Mouse (Mus musculus): ENCODE results near the gene Eloa.
"Not testable (repeated sequence)": the region's sequence is repeated elsewhere in the genome, so short reads cannot be mapped to it uniquely, and the experiment has no call there.

Eloa gene

DNA sequence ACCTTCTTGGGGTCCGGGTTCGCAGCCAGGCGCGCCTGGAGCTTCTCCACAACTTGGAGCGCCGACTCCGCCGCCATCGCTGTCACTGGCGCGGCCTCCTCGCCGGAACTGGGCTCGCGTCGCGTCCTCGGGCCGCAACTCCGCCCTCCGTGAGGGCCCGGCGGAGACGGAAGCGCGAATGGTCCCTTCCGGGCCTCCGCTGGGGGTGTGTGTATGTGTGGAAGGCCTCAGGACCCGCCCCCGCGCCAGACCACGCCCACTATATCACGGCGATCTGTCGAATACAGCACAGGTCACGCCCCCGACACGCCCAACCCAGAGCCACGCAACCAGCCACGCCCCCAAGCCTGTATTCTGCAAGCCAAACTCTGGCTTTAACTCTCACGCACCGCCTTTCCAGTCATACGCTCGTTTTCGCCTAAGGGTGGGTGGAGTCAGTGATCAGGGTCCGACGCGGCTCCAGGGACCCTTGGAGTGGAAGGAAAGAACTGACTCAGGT, at the start of gene Eloa:
TSS of gene Eloa (minus strand) at position 215 of the 499 bp plus-strand sequence.
- peak; percentile 100 for DNase-seq

DNA sequence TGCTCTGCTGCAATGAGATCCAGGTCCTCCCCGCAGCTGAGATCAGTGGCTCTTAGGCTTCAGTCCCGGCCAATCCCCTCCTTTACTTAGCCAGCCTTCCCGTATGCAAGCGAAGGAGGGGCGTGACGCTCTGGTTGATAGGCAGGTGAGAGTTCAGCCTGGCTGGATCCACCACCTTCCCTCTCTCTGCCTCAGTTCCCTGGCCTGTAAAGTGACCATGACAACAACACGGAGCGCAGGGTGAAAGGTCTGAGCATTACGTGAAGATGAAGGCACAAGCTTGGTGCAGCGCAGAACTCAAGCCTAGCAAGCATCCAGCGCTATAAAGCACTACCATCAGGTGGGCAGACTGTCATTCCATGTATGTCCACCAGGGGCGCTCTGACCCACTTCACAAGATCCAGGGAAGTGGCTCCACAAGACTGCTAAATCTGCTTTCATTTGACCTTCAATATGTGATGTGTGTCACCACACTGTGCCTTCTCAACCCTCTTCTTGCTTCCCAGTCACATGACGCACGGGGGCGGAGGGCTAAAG, 49.7 kb upstream of the Eloa start:
- DNase-seq = peak; percentile 76

DNA sequence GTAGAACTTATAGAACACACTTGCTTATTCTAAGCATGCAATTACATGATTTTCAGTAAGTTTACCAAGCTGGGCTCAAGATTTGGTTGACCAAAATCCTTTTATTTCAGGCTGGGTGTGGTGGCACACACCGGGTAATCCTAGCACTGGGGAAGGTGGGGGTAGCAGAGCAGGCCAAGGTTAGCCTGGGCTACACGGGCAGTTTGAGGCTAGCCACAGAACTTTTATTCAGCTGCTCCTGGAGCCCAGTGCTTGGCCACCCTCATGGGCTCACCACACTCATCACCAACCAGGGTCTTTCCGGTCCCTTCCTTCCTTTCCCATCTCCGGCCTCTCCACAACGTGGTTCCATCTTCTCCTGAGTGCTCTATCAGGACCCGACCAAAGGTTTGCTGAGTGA, 49.0 kb upstream of the Eloa start:
- no peak for DNase-seq

DNA sequence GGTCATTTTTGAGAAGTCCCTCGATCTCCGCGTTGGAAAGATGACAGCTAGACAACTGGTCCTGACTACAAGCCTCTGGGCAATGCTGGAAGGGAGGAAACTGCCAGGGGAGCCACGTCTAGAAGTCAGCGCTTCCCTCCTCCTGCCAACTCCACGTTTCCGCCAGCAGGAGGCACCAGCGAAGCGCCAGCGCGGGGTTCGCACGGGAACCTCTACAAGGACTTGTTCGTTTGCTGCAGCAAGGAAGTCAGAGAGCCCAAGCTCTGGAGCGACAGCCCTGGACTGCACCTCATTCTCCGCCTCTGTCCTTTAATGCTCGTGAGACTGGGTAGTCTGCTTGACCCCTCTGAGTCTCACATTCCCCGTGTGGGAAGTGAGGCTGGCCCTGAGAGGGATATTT, 48.4 kb upstream of the Eloa start:
- peak; percentile 76 for DNase-seq

DNA sequence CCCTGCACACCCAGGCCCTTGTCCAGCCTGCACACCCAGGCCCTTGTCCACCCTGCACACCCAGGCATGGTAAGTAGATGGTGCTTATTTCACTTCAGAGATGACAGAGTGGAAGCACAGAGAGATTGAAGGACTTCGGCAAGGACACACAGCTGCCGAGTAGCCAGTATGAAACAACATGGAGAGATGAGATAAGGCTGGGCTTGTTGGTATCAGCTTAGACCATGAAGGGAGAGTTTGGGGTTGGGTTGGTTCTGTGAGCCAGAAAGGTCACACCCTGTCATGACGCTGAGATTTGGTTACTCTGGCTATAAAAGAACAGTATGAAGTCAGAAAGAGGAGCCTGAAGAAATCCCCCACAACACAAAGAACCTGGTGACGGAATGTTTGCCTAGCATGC, 47.8 kb upstream of the Eloa start:
- DNase-seq = no peak

DNA sequence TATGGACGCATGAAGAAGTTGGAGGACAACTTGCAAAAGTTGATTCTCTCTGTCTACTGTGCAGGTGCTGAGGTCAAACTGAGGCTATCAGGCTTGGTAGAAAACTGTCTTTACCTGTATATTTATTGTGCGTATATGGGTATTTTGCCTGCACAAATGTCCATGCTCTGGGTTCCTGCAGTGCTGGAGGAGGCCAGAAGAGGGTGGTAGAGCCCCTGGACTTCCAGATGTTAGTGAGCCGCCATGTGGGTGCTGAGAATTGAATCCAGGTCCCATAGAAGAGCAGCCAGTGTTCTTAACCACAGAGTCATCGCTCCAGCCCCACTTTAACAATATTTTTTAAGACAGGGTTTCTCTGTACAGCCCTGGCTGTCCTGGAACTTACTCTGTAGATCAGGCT, 41.6 kb upstream of the Eloa start:
- no peak for DNase-seq

DNA sequence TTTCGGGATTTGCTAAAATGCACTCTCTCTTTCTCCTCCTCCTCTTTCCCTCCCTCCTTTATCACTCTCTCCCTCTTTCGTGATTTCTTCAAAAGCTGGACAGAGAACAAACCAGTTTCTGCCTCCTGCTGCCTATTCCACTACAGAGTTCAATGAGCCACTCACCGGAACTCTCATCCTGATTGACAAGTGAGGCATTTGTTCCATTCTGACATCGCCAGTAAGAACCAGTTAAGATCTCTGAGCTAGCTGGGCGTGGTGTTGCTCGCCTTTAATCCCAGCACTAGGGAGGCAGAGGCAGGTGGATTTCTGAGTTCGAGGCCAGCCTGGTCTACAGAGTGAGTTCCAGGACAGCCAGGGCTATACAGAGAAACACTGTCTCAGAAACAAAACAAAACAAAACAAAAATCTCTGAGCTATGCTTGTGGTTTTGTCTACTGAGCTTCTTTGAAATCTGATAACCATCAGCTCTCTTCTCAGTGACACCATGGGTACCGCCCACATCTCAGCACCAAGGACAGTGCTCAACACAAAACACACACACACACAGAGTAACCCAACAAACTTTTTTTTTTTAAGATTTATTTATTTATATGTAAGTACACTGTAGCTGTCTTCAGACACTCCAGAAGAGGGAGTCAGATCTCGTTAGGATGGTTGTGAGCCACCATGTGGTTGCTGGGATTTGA, 38.4 kb upstream of the Eloa start:
- not testable (repeated sequence) for DNase-seq

DNA sequence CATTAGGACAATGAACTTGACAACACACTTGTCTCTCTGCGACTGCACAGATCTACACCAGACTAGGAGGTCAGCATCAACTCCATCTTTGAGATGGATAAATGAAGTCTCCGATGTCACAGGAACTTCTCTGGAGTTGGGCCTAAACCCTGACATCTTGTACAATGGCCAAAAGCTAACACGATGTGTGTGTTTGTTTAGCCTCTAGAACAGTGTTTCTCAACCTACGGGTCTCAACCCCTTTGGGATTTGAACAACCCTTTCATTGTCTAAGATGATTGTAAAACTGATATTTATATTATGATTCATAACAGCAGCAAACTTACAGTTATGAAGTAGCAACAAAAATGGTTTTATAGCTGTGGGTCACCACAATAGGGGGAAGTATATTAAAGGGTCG, 36.4 kb upstream of the Eloa start:
- DNase-seq = no peak

DNA sequence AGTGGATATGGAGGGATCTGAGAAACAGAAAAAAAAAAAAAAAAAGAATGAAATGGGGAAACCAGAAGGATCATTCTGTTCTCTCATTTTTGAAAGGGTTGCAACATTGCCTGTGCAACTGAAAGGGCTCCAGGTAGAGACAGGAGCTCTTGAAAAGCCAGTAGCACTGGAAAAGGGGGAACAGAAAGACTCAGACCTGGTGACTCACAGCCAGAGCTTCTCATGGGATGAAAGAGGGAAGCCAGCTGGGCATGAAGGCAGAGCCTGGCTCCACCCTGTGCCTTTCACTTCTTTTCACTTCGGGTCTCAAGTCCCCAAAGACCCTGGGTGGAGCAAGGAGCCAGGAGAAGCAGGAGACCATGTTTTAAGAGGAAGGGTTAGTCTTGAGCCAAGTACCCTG, 34.5 kb upstream of the Eloa start:
- DNase-seq = no peak

DNA sequence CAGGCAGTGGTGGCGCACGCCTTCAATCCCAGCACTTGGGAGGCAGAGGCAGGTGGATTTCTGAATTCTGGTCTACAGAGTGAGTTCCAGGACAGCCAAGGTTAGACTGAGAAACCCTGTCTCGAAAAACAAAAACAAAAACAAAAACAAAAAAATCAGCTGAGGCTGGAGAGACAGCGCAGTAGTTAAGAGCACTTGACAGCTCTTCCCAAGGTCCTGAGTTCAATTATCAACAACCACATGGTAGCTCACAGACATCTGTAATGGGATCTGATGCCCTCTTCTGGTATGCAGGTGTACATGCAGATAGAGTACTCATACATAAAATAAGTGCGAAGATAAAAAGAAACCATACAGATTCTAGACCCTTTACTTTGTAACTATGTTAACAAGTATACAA, 32.3 kb upstream of the Eloa start:
- DNase-seq = no peak

DNA sequence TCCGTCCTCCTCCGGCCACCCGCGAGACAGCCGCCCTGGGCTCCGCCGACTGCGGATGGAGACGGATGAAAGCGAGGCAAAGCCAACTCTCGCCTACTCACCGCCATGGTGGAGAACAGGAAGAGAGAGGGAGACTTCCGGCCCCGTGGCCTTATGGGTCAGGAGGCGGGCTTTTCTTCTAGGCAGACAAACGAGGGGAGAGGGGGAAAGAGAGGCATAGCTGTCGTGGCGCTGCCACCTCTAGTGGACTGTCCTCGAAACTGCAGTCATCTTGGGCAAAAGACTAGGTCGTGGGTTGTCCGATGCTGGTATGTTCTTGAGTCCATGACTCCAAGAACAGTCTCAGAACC, 31.7 kb upstream of the Eloa start, which contains the start of gene Rpl11:
TSS of gene Rpl11 (minus strand) at position 182 of the 350 bp plus-strand sequence.
- peak; percentile 91 for DNase-seq

DNA sequence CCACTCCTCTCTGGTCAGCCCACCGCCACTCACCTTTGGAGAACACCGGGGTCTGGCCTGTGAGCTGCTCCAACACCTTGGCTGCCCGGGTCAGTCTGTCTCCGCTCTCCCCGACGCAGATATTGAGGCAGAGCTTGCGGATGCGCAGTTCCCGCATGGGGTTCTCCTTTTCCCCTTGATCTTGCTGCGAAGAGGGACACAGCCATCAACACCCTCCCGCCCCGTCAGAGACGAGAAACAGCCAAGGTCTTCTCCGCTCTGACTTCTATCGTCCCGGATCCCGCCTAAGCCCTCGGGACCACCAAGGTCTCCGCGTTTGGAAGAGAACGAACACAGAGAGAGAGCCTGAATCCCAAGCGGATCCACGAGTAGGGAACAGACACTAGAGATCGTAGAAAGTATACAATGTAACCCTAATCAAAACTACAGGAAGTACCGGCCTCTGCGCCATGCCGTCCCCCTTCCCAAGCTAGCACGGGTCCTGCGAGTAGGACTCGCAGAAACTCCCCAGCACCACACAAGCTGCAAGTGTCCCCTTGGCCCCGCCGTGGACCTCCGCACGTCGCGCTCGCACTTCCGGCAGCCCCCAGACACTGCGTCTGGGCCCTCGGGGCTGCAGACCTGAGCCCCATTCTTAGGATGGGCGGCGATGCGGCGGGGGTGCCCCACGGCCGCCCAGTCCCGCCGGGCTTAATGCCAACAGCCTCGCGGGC, 31.1 kb upstream of the Eloa start:
- DNase-seq = no peak

DNA sequence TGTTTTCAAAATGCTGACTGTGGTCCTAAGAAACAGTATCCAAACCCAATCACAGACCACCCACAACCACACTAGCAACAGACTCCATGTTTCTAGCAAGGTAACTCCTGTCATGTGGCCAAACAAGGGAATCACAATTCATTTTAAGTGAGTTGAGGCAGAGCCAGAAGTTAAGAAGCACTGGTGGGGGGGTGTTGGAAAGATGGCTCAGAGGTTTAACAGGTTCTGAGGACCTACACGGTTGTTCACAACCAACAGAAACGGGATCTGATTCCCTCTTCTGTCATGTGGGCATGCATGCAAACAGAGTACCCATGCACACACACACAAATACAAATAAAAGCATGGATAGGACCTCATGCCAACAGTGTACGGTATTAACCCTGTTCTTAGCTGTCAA, 30.5 kb upstream of the Eloa start:
- no peak for DNase-seq

DNA sequence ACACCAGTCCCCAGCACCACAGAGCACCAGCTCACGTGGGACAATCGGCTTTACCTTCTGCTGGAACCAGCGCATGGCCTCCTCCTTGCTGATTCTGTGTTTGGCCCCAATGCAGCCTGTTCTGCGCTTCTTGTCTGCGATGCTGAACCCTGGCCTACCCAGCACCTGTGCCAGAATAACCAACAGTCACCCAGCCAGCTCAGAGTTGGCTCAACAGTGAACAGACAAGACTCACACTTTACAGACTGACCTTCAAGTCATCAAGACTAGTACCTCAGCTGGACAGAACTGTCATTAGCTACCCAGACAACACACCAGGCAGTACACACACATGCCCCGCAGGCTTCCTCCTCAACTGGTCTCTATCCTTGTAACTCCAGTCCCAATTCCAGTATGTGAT, 28.7 kb upstream of the Eloa start:
- DNase-seq = no peak

DNA sequence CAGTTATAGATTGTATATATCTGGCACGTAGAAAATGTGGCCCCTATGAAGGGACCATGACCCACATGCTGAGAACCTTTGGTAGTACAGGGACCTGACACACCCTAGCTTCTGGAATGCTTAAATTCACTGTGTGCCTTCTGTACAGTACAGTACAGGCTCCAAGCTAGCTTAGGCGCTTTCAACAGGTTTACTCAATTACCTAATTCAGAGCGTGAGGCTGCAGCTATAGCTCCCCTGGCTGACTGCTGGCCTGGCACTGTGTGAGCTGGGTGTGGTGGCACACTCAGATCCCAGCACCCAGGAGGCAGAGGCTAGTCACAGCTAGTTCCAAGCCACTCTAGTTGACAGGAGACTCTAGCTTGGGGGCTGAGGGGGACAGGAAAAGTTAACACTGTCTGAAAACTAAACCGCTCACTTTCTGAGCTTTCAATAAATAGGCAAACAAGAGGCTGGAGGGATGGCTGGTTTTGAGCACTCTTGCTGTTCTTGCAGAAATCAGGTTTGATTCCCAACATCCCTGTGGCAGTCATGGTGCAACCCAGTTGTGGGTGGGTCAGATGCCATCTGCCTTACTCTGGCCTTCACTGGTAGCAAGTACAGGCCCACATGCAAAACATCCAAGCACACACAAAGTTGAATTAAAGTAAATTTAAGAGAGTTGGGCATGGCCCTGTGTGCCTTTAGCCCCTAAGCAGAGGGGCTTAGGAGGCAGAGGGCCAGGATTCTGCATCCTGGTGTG, 26.9 kb upstream of the Eloa start:
- DNase-seq = no peak

DNA sequence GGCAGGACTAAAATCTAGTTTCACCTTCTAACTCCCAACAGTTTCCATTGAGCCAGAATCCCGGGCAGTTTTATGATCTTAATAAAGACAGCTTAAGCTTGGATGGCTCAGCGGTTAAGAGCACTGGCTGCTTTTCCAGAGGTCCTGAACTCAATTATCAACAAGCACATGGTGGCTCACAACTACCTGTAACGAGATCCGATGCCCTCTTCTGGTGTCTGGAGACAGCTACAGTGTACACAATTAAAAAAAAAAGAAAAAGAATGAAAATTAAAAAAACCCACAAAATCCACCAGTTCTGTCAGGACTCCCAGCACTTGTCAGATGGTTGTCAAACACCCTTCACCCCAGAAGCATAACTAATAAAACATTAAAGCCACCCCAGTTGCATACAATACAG, 26.1 kb upstream of the Eloa start:
- no peak for DNase-seq

DNA sequence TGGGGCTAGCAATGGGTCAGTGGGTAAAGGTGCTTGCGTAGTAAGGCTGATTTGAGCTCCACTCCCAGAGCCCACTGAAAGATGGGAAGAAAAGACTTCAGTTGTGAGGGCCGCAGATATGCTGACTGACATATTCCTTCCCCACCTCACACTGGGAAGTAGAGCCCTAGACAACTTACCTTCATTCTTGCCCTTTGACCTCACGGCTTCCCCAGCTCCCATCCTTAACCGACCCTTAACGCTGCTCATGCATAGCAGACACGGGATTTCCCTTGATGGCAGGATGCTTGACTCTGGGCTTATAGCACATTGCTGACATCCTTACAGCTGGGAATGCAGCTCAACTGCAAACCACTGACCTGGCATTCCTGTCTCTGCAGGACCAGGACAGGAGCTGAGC, 25.3 kb upstream of the Eloa start:
- no peak for DNase-seq

DNA sequence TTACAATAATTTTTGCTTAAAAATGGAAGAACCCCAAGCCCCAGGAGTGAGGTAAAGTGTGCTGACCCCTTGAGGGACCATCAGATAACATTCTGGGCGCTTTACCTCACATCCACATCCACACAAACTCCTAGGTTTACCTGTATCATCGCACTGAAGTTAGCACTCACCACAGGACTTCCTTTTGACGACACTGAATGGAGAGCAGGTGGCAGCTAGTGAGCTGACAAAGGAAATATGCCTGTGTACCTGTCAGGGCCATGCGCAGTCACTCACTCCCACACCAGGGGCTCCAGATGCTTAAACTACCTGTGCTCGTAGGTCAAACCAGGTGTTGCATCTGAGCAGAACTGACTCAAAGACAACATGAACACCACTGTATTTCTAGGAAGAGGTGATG, 23.5 kb upstream of the Eloa start:
- DNase-seq = no peak

DNA sequence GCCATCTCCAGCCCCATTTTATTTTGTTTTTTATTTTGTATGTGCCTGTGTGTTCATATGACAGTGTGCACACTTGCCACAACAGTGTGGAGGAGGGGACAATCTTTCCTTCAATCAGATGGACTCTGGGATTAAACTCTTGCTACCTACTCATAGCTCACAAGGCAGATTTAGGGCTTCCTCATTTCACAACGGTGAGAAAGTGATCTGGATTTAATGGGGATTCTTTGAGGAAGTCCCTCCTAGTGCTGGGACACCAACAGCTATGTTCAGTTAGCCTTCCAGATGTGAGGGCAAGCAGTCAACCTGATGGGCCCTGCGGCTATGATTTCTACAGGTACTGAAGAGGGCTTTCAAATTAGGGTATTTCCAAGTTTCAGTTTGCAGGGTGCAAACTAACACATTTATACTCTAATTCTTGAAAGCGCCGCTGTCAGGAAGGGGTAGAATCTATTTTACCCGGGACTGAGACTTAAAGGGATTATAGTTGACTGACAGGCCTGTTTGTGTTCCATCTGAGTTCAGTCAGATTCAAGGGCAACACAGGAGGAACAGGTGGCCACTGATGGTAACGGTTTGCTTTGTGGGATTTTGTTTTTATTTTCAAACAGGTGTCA, 22.3 kb upstream of the Eloa start:
- no peak for DNase-seq

DNA sequence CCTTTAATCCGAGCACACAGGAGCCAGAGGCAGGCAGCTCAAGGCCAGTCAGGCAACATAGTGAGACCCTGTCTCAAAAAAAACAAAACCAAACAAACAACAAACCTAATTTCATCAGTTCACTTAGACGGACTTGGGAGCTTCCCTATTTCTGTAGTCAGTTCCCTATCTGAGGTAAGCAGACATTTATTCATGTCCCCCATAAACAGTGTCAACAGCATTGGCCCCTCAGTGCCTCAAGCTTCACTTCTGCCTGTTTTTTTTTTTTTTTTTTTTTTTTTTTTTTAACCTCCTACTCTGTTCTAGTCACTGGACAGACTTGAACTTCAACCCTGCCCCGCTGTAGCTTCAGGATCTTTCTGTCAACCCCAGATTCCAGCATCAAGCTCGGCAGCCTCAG, 13.5 kb upstream of the Eloa start:
- DNase-seq = no peak

DNA sequence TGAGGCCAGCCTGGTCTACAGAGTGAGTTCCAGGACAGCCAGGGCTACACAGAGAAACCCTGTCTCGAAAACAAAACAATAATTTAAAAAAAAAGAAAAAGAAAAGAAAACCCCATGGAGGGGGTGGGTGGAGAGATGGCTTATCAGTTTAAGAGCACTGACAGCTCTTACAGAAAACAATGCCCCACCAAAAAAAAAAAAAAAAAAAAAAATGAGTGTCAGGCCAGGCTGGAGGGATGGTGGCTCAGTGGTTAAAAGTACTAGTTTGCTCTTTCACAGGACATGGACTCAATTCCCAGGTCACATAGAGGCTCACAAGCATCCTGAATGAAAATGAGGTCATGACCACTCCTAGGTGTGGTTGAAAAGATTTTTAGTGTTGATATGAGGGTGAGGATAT, 11.7 kb upstream of the Eloa start:
- DNase-seq = no peak

DNA sequence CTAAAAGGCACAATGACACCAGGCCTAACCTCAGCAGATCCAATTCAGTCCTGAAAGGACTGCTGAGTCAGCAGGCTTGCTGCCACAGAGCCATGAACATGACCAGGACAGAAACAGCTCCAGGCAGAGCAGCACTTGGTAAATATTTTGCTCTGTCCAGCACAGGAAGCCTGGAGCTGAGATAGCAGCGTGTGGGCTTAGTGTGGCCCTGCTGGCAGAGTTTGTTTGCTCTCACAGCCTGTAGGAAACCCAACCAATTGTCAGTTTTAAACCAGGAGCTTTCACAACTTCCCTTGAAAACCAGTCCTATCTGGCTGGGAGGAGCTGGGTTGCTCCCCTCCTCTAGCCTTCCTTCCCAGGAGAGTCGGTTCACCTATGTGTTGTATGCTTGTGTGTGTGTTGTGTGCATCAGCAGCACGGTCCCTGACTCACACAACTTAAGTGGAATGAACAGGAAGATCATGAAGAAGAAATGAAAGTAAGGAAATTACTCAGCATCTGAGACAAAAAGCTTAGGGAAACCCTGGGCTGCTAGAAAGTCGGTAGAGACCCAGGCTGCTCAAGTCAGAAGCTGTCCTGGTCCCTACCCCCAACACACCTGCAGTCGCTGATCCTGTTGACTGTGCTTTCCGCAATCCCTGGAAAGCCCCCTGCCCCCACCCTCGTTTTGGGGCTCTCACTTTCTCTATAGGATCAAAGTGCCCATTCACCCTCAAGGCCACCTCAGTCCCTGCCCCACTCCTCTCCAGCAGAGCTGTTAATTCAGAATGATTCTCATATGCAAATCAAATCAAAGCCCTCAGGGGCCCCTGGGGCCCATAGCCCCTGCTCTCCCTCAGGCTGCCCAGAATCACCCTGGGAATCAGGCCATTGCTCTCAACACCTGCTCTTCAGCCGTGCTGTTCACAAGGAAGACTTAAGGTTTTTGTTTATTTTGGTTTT, 9.7 kb upstream of the Eloa start:
- peak; percentile 68 for DNase-seq

Data from liver (tissue).